Mouse (Mus musculus) kidney, embryonic 14.5 days (tissue): Measurements from ENCODE around the gene Traf3. TPM values are rescaled to one million over a fixed set of nuclear protein-coding genes. Genes with fewer than 3 reads are reported as not detected.

Source experiments
- ATAC-seq: fragments of 200-750 bp; cut with Nextera tagmentation; 2 replicates; pipeline ENCODE4 v1.8.0; 2017; ENCODE audit warnings: moderate number of reproducible peaks, mild to moderate bottlenecking, moderate TSS enrichment, moderate library complexity; ENCODE audit not compliant: low FRiP score, low TSS enrichment
- H3K27ac ChIP-seq: fragments of 300-500 bp; sonication (generic); 2 replicates; pipeline ENCODE4 v1.5.1; 2014; ENCODE audit warnings: low read depth, mild to moderate bottlenecking, low read length, moderate library complexity, mixed read lengths
- H3K27me3 ChIP-seq: fragments of 300-500 bp; sonication (generic); 2 replicates; pipeline ENCODE4 v1.6.1; 2014; ENCODE audit warnings: mild to moderate bottlenecking, low read length; ENCODE audit not compliant: control insufficient read depth, insufficient read depth
- H3K36me3 ChIP-seq: fragments of 300-500 bp; sonication (generic); 2 replicates; pipeline ENCODE4 v1.6.1; 2014; ENCODE audit warnings: low read length, mixed read lengths; ENCODE audit not compliant: control insufficient read depth, insufficient read depth
- H3K4me1 ChIP-seq: fragments of 300-500 bp; sonication (generic); 2 replicates; pipeline ENCODE4 v1.6.1; 2014; ENCODE audit warnings: low read length, mixed read lengths; ENCODE audit not compliant: control insufficient read depth, insufficient read depth
- H3K4me2 ChIP-seq: fragments of 300-500 bp; sonication (generic); replicated peaks from 2 replicates; pipeline ENCODE4 v1.6.1; 2014; ENCODE audit warnings: low read depth, mild to moderate bottlenecking, low read length
- H3K4me3 ChIP-seq: fragments of 300-500 bp; sonication (generic); 2 replicates; pipeline ENCODE4 v1.5.1; 2014; ENCODE audit warnings: mild to moderate bottlenecking, low read length
- H3K9ac ChIP-seq: fragments of 300-500 bp; sonication (generic); 2 replicates; pipeline ENCODE4 v1.6.1; 2014; ENCODE audit warnings: low read depth, mild to moderate bottlenecking, low read length, moderate library complexity
- H3K9me3 ChIP-seq: fragments of 300-500 bp; sonication (generic); 2 replicates; pipeline ENCODE4 v1.6.1; 2016; ENCODE audit warnings: low read length; ENCODE audit not compliant: control insufficient read depth
- WGBS: fragments of 180-500 bp; shearing (Covaris S2); extraction: QIAGEN DNeasy Blood & Tissue Kit; methylation state at CpG from one replicate; pipeline ENCODE4 v1.1.7; 2014; 5-methylcytosine and 5-hydroxymethylcytosine counted together
- polyA plus RNA-seq: library from polyadenylated mRNA; unstranded; fragments of >200 nt; fragmentation: Nextera tagmentation; extraction: Ambion mirVana; gene quantifications from 2 replicates; pipeline ENCODE4 v1.2.1, GENCODE M21; 2014

Traf3 gene
- polyA plus RNA-seq, 1 experiment from 2014 or later = 14.0 TPM

DNA sequence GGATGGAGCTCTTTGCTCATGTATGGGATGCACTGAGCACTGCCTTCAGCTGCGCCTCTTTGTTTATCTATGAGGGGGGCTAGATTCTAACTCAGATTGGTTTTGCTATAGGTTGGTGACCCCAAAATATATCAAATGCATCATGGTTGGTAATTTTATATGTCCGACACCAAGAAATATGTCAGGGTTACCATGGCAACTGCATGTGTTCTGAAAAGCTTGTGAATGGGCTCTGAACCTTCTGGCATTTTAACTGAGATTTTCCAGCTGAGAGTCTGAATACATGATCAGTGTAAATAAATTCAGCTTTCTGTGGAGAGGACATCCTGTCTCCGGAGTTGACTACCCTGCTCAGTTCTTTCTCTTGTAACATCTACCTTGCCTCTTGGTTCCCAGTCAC is 37.8 kb downstream of the Traf3 start:
- WGBS = 63% methylated on average over 3 of the region's 3 CpGs
- no peak for ATAC-seq

GRCm38 (mm10) chr12:111207641-111208040 is 41.5 kb downstream of the Traf3 start:
- no peak overlapping the region for H3K27ac ChIP-seq
- no peak overlapping the region for H3K4me2 ChIP-seq
- no peak overlapping the region for H3K4me3 ChIP-seq
- H3K27me3 ChIP-seq = no peaks in the 10 kb centered on the region
- no peak overlapping the region for H3K9ac ChIP-seq
- no peak for ATAC-seq
- H3K36me3 ChIP-seq = no peaks in the 10 kb centered on the region
- 0 out of 2 replicates have a peak, but pooled peaks cover 3% of the 10 kb centered on the region for H3K4me1 ChIP-seq
- H3K9me3 ChIP-seq = no peaks in the 10 kb centered on the region
- 83% methylated on average over 3 of the region's 3 CpGs for WGBS

More for the DNA sequence above, 37.8 kb downstream of the Traf3 start:
- Histone ChIP-seq H3K27ac (no peak overlapping the region), H3K27me3 (no peaks in the 10 kb centered on the region), H3K4me3 (no peak overlapping the region), H3K36me3 (no peaks in the 10 kb centered on the region), H3K4me1 (0 out of 2 replicates have a peak, but pooled peaks cover 3% of the 10 kb centered on the region), H3K4me2 (no peak overlapping the region), H3K9ac (no peak overlapping the region), H3K9me3 (no peaks in the 10 kb centered on the region)

GRCm38 (mm10) chr12:111211729-111212128 is 45.6 kb downstream of the Traf3 start:
- Histone ChIP-seq H3K36me3 (no peaks in the 10 kb centered on the region), H3K9me3 (no peaks in the 10 kb centered on the region), H3K27me3 (no peaks in the 10 kb centered on the region), H3K4me3 (no peak overlapping the region), H3K27ac (no peak overlapping the region), H3K9ac (no peak overlapping the region), H3K4me1 (no peaks in the 10 kb centered on the region), H3K4me2 (no peak overlapping the region)
- ATAC-seq = no peak
- WGBS = 84% methylated on average over 5 of the region's 5 CpGs

DNA sequence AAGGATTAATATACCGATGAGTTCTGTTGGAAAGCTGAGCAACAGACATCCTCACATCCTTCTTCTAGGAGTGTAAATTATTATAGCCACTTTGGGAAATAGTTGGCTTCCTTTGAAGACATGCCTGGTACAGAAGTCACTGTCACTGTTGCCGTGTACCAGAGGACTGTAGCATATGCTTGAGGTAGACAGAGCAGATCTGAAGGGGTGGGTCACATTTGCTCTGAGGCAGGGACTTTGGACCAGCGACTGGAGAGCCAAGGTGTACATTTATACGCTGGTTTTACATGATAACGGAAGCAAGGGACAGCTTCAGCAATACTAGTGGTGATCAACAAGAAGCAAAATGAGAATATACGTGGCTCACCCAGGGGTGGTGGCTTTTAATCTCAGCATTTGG is 52.7 kb downstream of the Traf3 start:
- Histone ChIP-seq H3K4me1 (no peaks in the 10 kb centered on the region), H3K27ac (no peak overlapping the region), H3K4me2 (no peak overlapping the region), H3K4me3 (no peak overlapping the region), H3K9ac (no peak overlapping the region), H3K9me3 (peaks cover 11% of the 10 kb centered on the region; the same call in 1 of the 2 replicates), H3K27me3 (no peaks in the 10 kb centered on the region), H3K36me3 (peaks cover 14% of the 10 kb centered on the region)
- ATAC-seq = no peak
- WGBS = 97% methylated on average over 6 of the region's 6 CpGs

- Histone ChIP-seq H3K9me3 (peaks cover 11% of the 10 kb centered on the region; the same call in 1 of the 2 replicates), H3K27me3 (no peaks in the 10 kb centered on the region), H3K4me2 (no peak overlapping the region), H3K27ac (no peak overlapping the region), H3K36me3 (peaks cover 14% of the 10 kb centered on the region), H3K9ac (no peak overlapping the region), H3K4me1 (no peaks in the 10 kb centered on the region), H3K4me3 (no peak overlapping the region)
- no peak for ATAC-seq
- WGBS = 80% methylated on average over 10 of the region's 10 CpGs
Measured at GRCm38 (mm10) chr12:111225197-111225780, 59.1 kb downstream of the Traf3 start.

DNA sequence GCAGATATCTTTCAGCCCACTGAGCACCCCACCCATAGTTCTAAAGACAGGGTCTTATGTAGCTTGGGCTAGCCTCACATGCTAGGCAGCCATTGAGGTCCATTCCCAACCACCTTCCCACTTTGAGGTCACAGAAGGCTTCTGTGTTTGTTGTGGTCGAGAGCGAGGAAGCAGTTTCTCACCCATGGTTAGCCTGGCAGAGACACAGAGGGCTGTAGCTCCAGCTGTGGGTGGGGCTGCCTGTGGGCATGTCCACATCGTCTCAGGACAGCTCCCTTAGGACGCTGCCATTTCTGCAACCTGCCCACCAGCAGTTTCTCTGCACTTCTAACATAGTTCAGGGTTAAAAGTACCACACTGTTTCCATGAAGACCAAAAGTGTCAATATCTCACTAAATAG is 61.2 kb downstream of the Traf3 start:
- H3K9me3 ChIP-seq = no peaks in the 10 kb centered on the region
- no peak overlapping the region for H3K27ac ChIP-seq
- H3K9ac ChIP-seq = no peak overlapping the region
- no peak overlapping the region for H3K4me3 ChIP-seq
- H3K4me1 ChIP-seq = no peaks in the 10 kb centered on the region
- no peaks in the 10 kb centered on the region for H3K27me3 ChIP-seq
- H3K4me2 ChIP-seq = no peak overlapping the region
- H3K36me3 ChIP-seq = peaks cover 2% of the 10 kb centered on the region; the same call in 1 of the 2 replicates
- 82% methylated on average over 4 of the region's 4 CpGs for WGBS
- ATAC-seq = no peak

- Histone ChIP-seq H3K4me2 (no peak overlapping the region), H3K9ac (no peak overlapping the region), H3K4me3 (no peak overlapping the region), H3K36me3 (no peaks in the 10 kb centered on the region), H3K4me1 (no peaks in the 10 kb centered on the region), H3K27ac (no peak overlapping the region), H3K9me3 (no peaks in the 10 kb centered on the region), H3K27me3 (no peaks in the 10 kb centered on the region)
- ATAC-seq = no peak
- WGBS = 91% methylated on average over 5 of the region's 5 CpGs
Measured at GRCm38 (mm10) chr12:111228488-111228887, 62.3 kb downstream of the Traf3 start.

DNA sequence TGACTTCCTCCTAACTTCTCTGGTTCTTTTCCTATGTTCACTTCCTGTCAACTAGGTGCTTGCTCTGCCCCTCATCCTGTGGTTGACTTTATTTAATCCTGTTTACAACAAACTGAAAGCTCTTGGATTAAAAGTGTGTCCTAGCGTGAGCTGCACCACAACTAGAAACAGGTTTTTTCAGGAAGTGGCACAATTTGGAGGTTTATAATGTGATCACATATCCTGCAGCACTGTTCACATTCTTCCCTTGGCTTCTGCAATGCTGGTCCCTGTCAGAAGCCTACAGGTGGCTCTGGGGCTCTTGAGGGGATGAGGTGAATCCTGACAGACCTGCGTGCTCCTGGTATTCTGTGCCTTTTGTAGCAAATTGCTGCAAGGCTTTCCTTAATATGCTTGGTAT is 64.6 kb downstream of the Traf3 start:
- H3K4me3 ChIP-seq = no peak overlapping the region
- H3K4me1 ChIP-seq = no peaks in the 10 kb centered on the region
- no peak overlapping the region for H3K9ac ChIP-seq
- H3K27ac ChIP-seq = no peak overlapping the region
- no peaks in the 10 kb centered on the region for H3K27me3 ChIP-seq
- WGBS = 91% methylated on average over 2 of the region's 2 CpGs
- ATAC-seq = no peak
- no peaks in the 10 kb centered on the region for H3K9me3 ChIP-seq
- H3K4me2 ChIP-seq = no peak overlapping the region
- H3K36me3 ChIP-seq = no peaks in the 10 kb centered on the region

GRCm38 (mm10) chr12:111233798-111234197 is 67.6 kb downstream of the Traf3 start:
- Histone ChIP-seq H3K27me3 (no peaks in the 10 kb centered on the region), H3K9ac (no peak overlapping the region), H3K36me3 (peaks cover 7% of the 10 kb centered on the region; the same call in 1 of the 2 replicates), H3K4me1 (peaks cover 15% of the 10 kb centered on the region), H3K4me2 (no peak overlapping the region), H3K4me3 (no peak overlapping the region), H3K9me3 (no peaks in the 10 kb centered on the region), H3K27ac (no peak overlapping the region)
- ATAC-seq = no peak
- WGBS = 86% methylated on average over 4 of the region's 4 CpGs
